Mouse (Mus musculus) stomach, embryonic 14.5 days (tissue): ENCODE data around the gene Vps13d. TPM values are rescaled to one million over a fixed set of nuclear protein-coding genes. Genes with fewer than 3 reads are reported as not detected.

Experiments used
- ATAC-seq: fragments of 200-750 bp; cut with Nextera tagmentation; 2 replicates; pipeline ENCODE4 v1.8.0; 2017; ENCODE audit warnings: low read depth, moderate TSS enrichment; ENCODE audit not compliant: insufficient number of reproducible peaks, insufficient read depth, low FRiP score
- H3K27ac ChIP-seq: fragments of 300-500 bp; sonication (generic); 2 replicates; pipeline ENCODE4 v1.5.1; 2014; ENCODE audit warnings: mild to moderate bottlenecking, low read length, moderate library complexity, mixed read lengths
- H3K27me3 ChIP-seq: fragments of 300-500 bp; sonication (generic); 2 replicates; pipeline ENCODE4 v1.6.1; 2014; ENCODE audit warnings: low read length, control low read depth, mixed read lengths; ENCODE audit not compliant: control insufficient read depth, insufficient read depth
- H3K36me3 ChIP-seq: fragments of 300-500 bp; sonication (generic); 2 replicates; pipeline ENCODE4 v1.6.1; 2014; ENCODE audit warnings: mild to moderate bottlenecking, control low read depth, low read length, moderate library complexity, mixed read lengths; ENCODE audit not compliant: control insufficient read depth, insufficient read depth
- H3K4me1 ChIP-seq: fragments of 300-500 bp; sonication (generic); 2 replicates; pipeline ENCODE4 v1.6.1; 2014; ENCODE audit warnings: low read length, control low read depth, mixed read lengths; ENCODE audit not compliant: control insufficient read depth, insufficient read depth
- H3K4me2 ChIP-seq: fragments of 300-500 bp; sonication (generic); replicated peaks from 2 replicates; pipeline ENCODE4 v1.6.1; 2014; ENCODE audit warnings: low read depth, low read length, control low read depth
- H3K4me3 ChIP-seq: fragments of 300-500 bp; sonication (generic); 2 replicates; pipeline ENCODE4 v1.5.1; 2014; ENCODE audit warnings: low read depth, low read length, control low read depth
- H3K9ac ChIP-seq: fragments of 300-500 bp; sonication (generic); replicated peaks from 2 replicates; pipeline ENCODE4 v1.6.1; 2014; ENCODE audit warnings: low read depth, mild to moderate bottlenecking, control low read depth, low read length, moderate library complexity, mixed read lengths
- H3K9me3 ChIP-seq: fragments of 300-500 bp; sonication (generic); 2 replicates; pipeline ENCODE4 v1.6.1; 2016; ENCODE audit warnings: low read depth, low read length, control low read depth; ENCODE audit not compliant: control insufficient read depth
- WGBS: fragments of 180-500 bp; shearing (Covaris S2); extraction: QIAGEN DNeasy Blood & Tissue Kit; methylation state at CpG from one replicate; pipeline ENCODE4 v1.1.7; 2014; 5-methylcytosine and 5-hydroxymethylcytosine counted together
- polyA plus RNA-seq: library from polyadenylated mRNA; unstranded; fragments of >200 nt; fragmentation: Nextera tagmentation; extraction: Ambion mirVana; gene quantifications from 2 replicates; pipeline ENCODE4 v1.2.1, GENCODE M21; 2014

Vps13d gene
- polyA plus RNA-seq, 1 experiment from 2014 or later: 15.0 TPM

- 0 out of 2 replicates have a peak, but pooled peaks have one; percentile 46 for ATAC-seq
- Histone ChIP-seq H3K9me3 (no peaks in the 10 kb centered on the region), H3K27ac (no peak overlapping the region), H3K4me1 (no peaks in the 10 kb centered on the region), H3K36me3 (peaks cover 58% of the 10 kb centered on the region), H3K4me3 (no peak overlapping the region), H3K27me3 (no peaks in the 10 kb centered on the region), H3K9ac (no peak overlapping the region), H3K4me2 (no peak overlapping the region)
- 47% methylated on average over 8 of the region's 8 CpGs for WGBS
These were observed 38.8 kb downstream of the Vps13d start for GRCm38 (mm10) chr4:145155956-145156355.

DNA sequence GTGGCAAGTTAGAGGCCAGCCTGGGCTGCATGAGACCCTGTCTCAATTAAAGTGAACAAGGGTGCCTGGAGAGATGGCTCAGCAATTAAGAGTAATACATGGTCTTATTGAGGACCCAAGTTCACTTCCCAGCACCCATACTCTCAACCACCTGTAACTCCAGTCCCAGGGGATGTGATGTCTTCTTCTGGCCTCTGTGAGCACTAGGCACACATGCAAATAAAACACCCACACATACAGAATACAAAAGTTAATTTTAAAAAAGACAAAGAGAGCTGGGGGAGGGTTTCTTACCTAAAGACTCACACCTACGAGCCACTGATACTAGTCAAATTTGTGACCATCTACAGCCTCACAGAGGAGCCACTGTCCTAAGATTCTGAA is 43.7 kb downstream of the Vps13d start:
- no peak for ATAC-seq
- peaks cover 39% of the 10 kb centered on the region for H3K36me3 ChIP-seq
- 93% methylated on average over 1 of the region's 1 CpGs for WGBS
- H3K27ac ChIP-seq: no peak overlapping the region
- no peak overlapping the region for H3K9ac ChIP-seq
- no peak overlapping the region for H3K4me2 ChIP-seq
- H3K4me1 ChIP-seq: no peaks in the 10 kb centered on the region
- no peaks in the 10 kb centered on the region for H3K9me3 ChIP-seq
- no peak overlapping the region for H3K4me3 ChIP-seq
- H3K27me3 ChIP-seq: no peaks in the 10 kb centered on the region

GRCm38 (mm10) chr4:145150345-145151102 is 44.3 kb downstream of the Vps13d start:
- Histone ChIP-seq H3K4me3 (no peak overlapping the region), H3K27me3 (no peaks in the 10 kb centered on the region), H3K9ac (no peak overlapping the region), H3K36me3 (peaks cover 34% of the 10 kb centered on the region), H3K27ac (no peak overlapping the region), H3K4me1 (no peaks in the 10 kb centered on the region), H3K9me3 (no peaks in the 10 kb centered on the region), H3K4me2 (no peak overlapping the region)
- WGBS: 70% methylated on average over 5 of the region's 5 CpGs
- no peak for ATAC-seq

GRCm38 (mm10) chr4:145147006-145147961 is 47.5 kb downstream of the Vps13d start:
- WGBS: 61% methylated on average over 5 of the region's 5 CpGs
- Histone ChIP-seq H3K27me3 (no peaks in the 10 kb centered on the region), H3K27ac (no peak overlapping the region), H3K36me3 (peaks cover 31% of the 10 kb centered on the region), H3K9ac (no peak overlapping the region), H3K9me3 (no peaks in the 10 kb centered on the region), H3K4me2 (no peak overlapping the region), H3K4me3 (no peak overlapping the region), H3K4me1 (no peaks in the 10 kb centered on the region)
- peak; percentile 59; the same call in 1 of the 2 replicates for ATAC-seq

GRCm38 (mm10) chr4:145143533-145143932 is 51.3 kb downstream of the Vps13d start:
- H3K4me3 ChIP-seq: no peak overlapping the region
- no peak overlapping the region for H3K27ac ChIP-seq
- no peaks in the 10 kb centered on the region for H3K4me1 ChIP-seq
- no peaks in the 10 kb centered on the region for H3K27me3 ChIP-seq
- no peak overlapping the region for H3K4me2 ChIP-seq
- H3K36me3 ChIP-seq: peaks cover 41% of the 10 kb centered on the region
- ATAC-seq: no peak
- WGBS: 89% methylated on average over 5 of the region's 5 CpGs
- no peaks in the 10 kb centered on the region for H3K9me3 ChIP-seq
- H3K9ac ChIP-seq: no peak overlapping the region

- Histone ChIP-seq H3K27ac (no peak overlapping the region), H3K4me3 (no peak overlapping the region), H3K4me2 (no peak overlapping the region), H3K36me3 (peaks cover 49% of the 10 kb centered on the region), H3K9me3 (no peaks in the 10 kb centered on the region), H3K27me3 (no peaks in the 10 kb centered on the region), H3K4me1 (0 out of 2 replicates have a peak, but pooled peaks cover 2% of the 10 kb centered on the region), H3K9ac (no peak overlapping the region)
- WGBS: 73% methylated on average over 1 of the region's 1 CpGs
- no peak for ATAC-seq
These were observed 58.1 kb downstream of the Vps13d start for GRCm38 (mm10) chr4:145136705-145137104.

GRCm38 (mm10) chr4:145135473-145135872 is 59.3 kb downstream of the Vps13d start:
- Histone ChIP-seq H3K27me3 (no peaks in the 10 kb centered on the region), H3K36me3 (peaks cover 42% of the 10 kb centered on the region), H3K27ac (peak overlapping the region; percentile 34; the same call in 1 of the 2 replicates), H3K9me3 (no peaks in the 10 kb centered on the region), H3K9ac (no peak overlapping the region), H3K4me1 (0 out of 2 replicates have a peak, but pooled peaks cover 2% of the 10 kb centered on the region), H3K4me3 (no peak overlapping the region), H3K4me2 (no peak overlapping the region)
- peak; percentile 51 for ATAC-seq
- WGBS: 50% methylated on average over 4 of the region's 4 CpGs

- Histone ChIP-seq H3K4me3 (no peak overlapping the region), H3K4me2 (no peak overlapping the region), H3K9me3 (no peaks in the 10 kb centered on the region), H3K4me1 (no peaks in the 10 kb centered on the region), H3K27me3 (no peaks in the 10 kb centered on the region), H3K36me3 (peaks cover 40% of the 10 kb centered on the region), H3K9ac (no peak overlapping the region), H3K27ac (peak overlapping the region; percentile 34; the same call in 1 of the 2 replicates)
- WGBS: 91% methylated on average over 1 of the region's 1 CpGs
- peak; percentile 53; the same call in 1 of the 2 replicates for ATAC-seq
These were observed 64.0 kb downstream of the Vps13d start for GRCm38 (mm10) chr4:145130772-145131171.
